Mouse (Mus musculus): ENCODE measurements at regions not wholly inside any gene's neighbourhood (a gene's known extent, or its start where the extent isn't known, plus 50 kb on each side); places are given as distances from the start of the nearest gene placed in this dataset.

DNA sequence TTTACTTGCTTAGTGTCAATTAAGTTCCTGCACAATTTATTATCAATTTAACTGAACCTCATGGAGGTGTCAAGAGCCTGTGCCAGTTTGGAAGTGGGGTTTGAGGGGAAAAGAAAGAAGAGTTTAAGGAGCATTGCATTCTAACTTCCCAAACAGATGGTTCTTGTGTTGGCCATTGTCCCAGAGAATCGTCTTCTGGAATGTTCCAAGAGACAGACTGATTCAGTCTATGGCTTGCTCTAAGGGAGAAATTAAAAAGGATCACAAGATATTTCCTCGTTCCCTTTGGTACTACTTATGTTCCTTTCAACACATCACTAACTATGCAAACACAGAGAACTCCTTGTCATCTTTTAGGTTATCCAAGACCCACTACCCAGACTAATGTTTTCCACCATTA lies 353.1 kb upstream of the Galnt5 start:
- no peak for TF ChIP-seq CTCF (IDR thresholded peaks at IDR 0.05; ENCODE audit: borderline replicate concordance, insufficient read depth, low read depth, low read length)
- TF ChIP-seq POLR2A (IDR thresholded peaks at IDR 0.05; ENCODE audit: borderline replicate concordance, insufficient read depth, low read length) = no peak

Data from cerebellum, adult 2 months (tissue).